Mouse (Mus musculus) forebrain, embryonic 14.5 days (tissue): ENCODE measurements around the gene Fstl4. TPM values are rescaled to one million over a fixed set of nuclear protein-coding genes. Genes with fewer than 3 reads are reported as not detected.
A peak's percentile ranks its signal among the peaks of the same experiment; 100 is the strongest.

Experiments
- ATAC-seq: fragments of 200-750 bp; cut with Nextera tagmentation; 2 replicates; pipeline ENCODE4 v1.8.0; 2017; ENCODE audit warnings: mild to moderate bottlenecking, moderate library complexity
- DNase-seq: peaks from one replicate; pipeline ENCODE4 v3.0.0-alpha.2; 2015; ENCODE audit warnings: low spot score
- H3K27ac ChIP-seq: fragments of 300-500 bp; sonication (generic); 2 replicates; pipeline ENCODE4 v1.5.1; 2014; ENCODE audit warnings: low read depth, mild to moderate bottlenecking, control low read depth, low read length, moderate library complexity
- H3K27me3 ChIP-seq: fragments of 300-500 bp; sonication (generic); replicated peaks from 2 replicates; pipeline ENCODE4 v1.6.1; 2014; ENCODE audit warnings: low read length, control low read depth, mixed read lengths; ENCODE audit not compliant: control insufficient read depth, insufficient read depth
- H3K36me3 ChIP-seq: fragments of 300-500 bp; sonication (generic); 2 replicates; pipeline ENCODE4 v1.6.1; 2014; ENCODE audit warnings: low read length, control low read depth; ENCODE audit not compliant: control insufficient read depth, insufficient read depth
- H3K4me1 ChIP-seq: fragments of 300-500 bp; sonication (generic); 2 replicates; pipeline ENCODE4 v1.6.1; 2014; ENCODE audit warnings: antibody characterized with exemption, low read length, control low read depth; ENCODE audit not compliant: control insufficient read depth, insufficient read depth
- H3K4me2 ChIP-seq: fragments of 300-500 bp; sonication (generic); 2 replicates; pipeline ENCODE4 v1.6.1; 2014; ENCODE audit warnings: mild to moderate bottlenecking, control low read depth, low read length
- H3K4me3 ChIP-seq: fragments of 300-500 bp; sonication (generic); 2 replicates; pipeline ENCODE4 v1.5.1; 2014; ENCODE audit warnings: low read depth, low read length, control low read depth
- H3K9ac ChIP-seq: fragments of 300-500 bp; sonication (generic); 2 replicates; pipeline ENCODE4 v1.6.1; 2014; ENCODE audit warnings: mild to moderate bottlenecking, low read length, control low read depth, moderate library complexity
- H3K9me3 ChIP-seq: fragments of 300-500 bp; sonication (generic); replicated peaks from 2 replicates; pipeline ENCODE4 v1.6.1; 2016; ENCODE audit warnings: low read length, control low read depth, mixed read lengths; ENCODE audit not compliant: control insufficient read depth
- WGBS: fragments of 180-500 bp; shearing (Covaris S2); extraction: QIAGEN DNeasy Blood & Tissue Kit; methylation state at CpG from one replicate; pipeline ENCODE4 v1.1.7; 2014; 5-methylcytosine and 5-hydroxymethylcytosine counted together
- polyA plus RNA-seq: library from polyadenylated mRNA; unstranded; fragments of >200 nt; fragmentation: Nextera tagmentation; extraction: Ambion mirVana; gene quantifications from 2 replicates; pipeline ENCODE4 v1.2.1, GENCODE M21; 2014

The Fstl4 gene
- polyA plus RNA-seq, 1 experiment from 2014 or later = 2.4 TPM

DNA sequence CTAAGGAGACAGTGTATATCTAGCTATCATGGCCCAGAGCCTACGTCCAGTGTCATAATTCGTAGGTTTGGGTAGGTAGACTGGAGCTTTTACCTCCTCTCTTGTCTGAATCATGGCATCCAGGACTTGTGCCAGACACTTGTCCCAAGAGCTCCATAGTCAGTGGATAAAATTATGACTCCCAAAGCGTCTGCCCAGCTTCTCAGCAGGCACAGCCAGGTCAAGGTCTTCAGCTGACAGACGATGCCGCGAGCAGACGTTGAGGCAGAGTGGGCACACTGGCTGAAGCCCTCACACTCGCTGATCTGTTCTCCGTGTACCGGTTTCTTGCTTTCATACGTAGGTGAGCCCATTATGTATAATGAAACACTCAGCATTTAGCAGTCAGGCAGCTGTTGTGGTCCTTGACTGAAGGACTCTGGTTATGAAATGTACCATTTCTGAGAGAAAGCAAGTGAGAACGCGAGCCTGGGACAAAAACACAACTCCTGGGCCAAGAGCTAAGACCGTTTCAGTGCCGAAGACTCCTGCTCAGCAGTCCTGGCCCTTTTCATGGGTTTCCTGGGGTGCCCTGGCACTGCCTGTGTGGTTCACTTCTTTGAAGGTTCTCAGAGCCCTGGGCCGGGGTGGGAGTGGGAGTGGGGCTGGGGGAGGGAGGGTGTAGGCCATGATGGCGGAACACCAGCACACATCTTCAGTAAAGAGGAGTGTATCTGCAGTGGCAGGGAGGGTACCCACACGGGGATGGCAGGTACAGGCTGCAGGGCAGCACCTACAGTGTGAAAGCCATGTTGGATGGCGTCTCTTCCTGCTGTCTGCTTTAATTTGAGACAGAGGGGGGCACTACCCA, 111.7 kb downstream of the Fstl4 start:
- no peak overlapping the region for H3K27ac ChIP-seq
- no peak overlapping the region for H3K4me2 ChIP-seq
- no peaks in the 10 kb centered on the region for H3K4me1 ChIP-seq
- ATAC-seq (no peak), DNase-seq (no peak)
- H3K9me3 ChIP-seq = no peaks in the 10 kb centered on the region; the same call in 1 of the 2 replicates
- no peak overlapping the region for H3K9ac ChIP-seq
- H3K36me3 ChIP-seq = no peaks in the 10 kb centered on the region
- no peaks in the 10 kb centered on the region for H3K27me3 ChIP-seq
- no peak overlapping the region for H3K4me3 ChIP-seq
- 88% methylated on average over 19 of the region's 19 CpGs for WGBS

- Histone ChIP-seq H3K4me3 (no peak overlapping the region), H3K27ac (no peak overlapping the region), H3K27me3 (no peaks in the 10 kb centered on the region), H3K9ac (no peak overlapping the region), H3K9me3 (no peaks in the 10 kb centered on the region; the same call in 1 of the 2 replicates), H3K4me2 (no peak overlapping the region), H3K4me1 (no peaks in the 10 kb centered on the region), H3K36me3 (no peaks in the 10 kb centered on the region)
- DNase-seq (no peak), ATAC-seq (no peak)
- 77% methylated on average over 2 of the region's 2 CpGs for WGBS
These were observed 113.2 kb downstream of the Fstl4 start for GRCm38 (mm10) chr11:52877662-52878061.

DNA sequence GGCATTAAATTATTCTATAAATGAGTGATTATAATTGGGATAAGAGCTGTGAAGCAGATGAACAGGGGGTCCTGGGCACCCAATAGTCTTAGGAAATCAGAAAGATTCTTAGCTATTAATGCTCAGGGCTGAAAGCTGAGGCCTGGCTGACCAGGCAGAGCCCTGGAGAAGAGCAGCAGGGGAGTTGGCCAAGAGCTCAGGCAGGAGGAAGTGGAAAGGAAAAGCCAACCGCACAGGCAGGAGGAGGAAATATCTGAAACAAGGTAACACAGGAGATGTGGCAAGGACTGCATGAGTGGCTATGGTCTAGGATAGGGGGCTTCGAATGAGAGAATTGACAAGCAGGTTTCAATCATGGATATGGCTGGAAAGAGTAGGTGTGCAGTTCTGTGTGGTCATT, 115.5 kb downstream of the Fstl4 start:
- ATAC-seq = no peak
- no peaks in the 10 kb centered on the region for H3K9me3 ChIP-seq

DNA sequence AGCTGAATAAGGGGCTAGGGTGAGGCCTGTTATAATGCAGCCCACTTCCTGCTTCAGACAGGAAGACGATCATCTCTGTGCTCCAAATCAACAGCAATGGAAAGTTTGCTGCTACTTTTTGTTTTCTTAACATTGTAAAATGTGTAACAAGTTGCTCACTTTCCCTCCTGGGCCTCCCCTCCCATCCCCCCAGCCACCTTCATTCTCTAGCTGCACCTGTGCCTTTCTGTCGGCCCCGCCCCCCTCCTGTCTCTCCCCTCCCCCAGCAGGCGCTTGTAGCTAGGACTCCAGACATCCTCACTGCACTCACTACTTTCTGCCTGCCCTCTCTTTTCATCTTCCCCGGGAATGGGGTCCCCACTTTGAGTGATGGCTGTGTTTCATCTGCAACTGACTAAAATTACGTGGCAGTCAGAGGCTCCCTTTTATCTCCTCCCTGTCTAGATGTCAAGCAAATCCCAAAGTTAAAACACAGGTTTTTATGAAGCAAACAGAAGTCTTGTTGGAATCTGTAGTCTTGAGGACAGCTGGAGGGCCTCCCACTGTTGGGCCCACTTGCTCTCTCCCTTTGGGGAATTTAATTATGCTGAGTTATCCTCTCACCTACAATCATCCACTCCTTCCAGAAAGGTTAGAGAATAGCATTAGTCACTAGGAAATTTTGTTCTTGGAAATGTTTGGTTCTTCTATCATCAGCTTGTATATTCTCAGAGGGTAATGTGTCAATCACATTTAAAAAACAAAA, 122.3 kb downstream of the Fstl4 start:
- no peaks in the 10 kb centered on the region for H3K4me1 ChIP-seq
- no peak for DNase-seq
- 13% methylated on average over 6 of the region's 6 CpGs for WGBS
- H3K27ac ChIP-seq = no peak overlapping the region
- H3K9ac ChIP-seq = no peak overlapping the region
- ATAC-seq = no peak
- no peaks in the 10 kb centered on the region for H3K9me3 ChIP-seq
- no peaks in the 10 kb centered on the region for H3K36me3 ChIP-seq
- H3K4me2 ChIP-seq = no peak overlapping the region
- H3K27me3 ChIP-seq = no peaks in the 10 kb centered on the region
- no peak overlapping the region for H3K4me3 ChIP-seq

More for the DNA sequence above, 115.5 kb downstream of the Fstl4 start:
- H3K4me2 ChIP-seq = no peak overlapping the region
- no peaks in the 10 kb centered on the region for H3K4me1 ChIP-seq
- no peak overlapping the region for H3K27ac ChIP-seq
- no peak overlapping the region for H3K4me3 ChIP-seq
- WGBS = 93% methylated on average over 2 of the region's 2 CpGs
- H3K9ac ChIP-seq = no peak overlapping the region
- DNase-seq = no peak
- no peaks in the 10 kb centered on the region for H3K36me3 ChIP-seq
- no peaks in the 10 kb centered on the region for H3K27me3 ChIP-seq

DNA sequence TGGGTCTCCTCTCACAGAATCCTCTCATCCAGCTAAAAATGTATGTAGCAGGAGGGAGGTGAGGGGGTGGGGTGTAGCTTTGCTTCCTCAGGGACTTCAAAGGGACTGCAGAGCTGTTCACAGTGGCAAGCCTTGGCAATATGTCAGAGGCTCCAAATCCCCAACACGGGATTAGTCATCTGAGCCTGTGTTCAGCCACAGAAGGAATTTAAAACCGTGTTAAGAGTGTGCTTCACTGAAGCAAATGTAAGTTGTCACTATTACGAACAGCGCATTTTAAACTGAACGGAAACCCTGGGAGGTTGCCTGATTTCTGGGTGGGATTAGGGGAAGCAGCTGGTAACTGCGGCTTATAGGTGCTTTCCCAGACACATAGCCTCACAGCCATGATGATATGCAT, 123.7 kb downstream of the Fstl4 start:
- no peak overlapping the region for H3K4me3 ChIP-seq
- no peaks in the 10 kb centered on the region for H3K36me3 ChIP-seq
- H3K9ac ChIP-seq = no peak overlapping the region
- no peaks in the 10 kb centered on the region for H3K27me3 ChIP-seq
- no peak overlapping the region for H3K4me2 ChIP-seq
- DNase-seq (peak; percentile 68), ATAC-seq (no peak)
- H3K4me1 ChIP-seq = no peaks in the 10 kb centered on the region
- H3K9me3 ChIP-seq = no peaks in the 10 kb centered on the region
- no peak overlapping the region for H3K27ac ChIP-seq
- WGBS = 4% methylated on average over 6 of the region's 6 CpGs

DNA sequence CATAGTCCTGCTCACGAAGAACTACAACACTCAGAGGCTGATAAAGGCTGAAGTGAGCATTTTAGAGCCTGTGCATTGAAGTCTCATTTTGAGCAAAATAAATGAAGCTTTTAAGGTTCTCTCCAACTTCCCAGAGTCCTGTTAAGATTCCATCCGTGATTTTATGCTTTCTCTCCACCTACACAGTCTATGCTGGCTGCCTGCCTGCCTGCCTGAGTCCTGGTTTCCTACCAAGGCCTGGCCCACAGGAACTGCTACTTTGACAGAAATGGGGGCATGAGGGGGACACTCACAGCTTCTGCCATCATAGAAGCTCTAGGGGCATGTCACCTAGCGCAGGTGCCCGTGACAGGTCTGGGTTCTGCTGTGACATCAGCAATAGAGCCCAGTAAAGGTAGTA, 125.1 kb downstream of the Fstl4 start:
- Histone ChIP-seq H3K27me3 (no peaks in the 10 kb centered on the region), H3K4me1 (no peaks in the 10 kb centered on the region), H3K36me3 (no peaks in the 10 kb centered on the region), H3K9me3 (no peaks in the 10 kb centered on the region), H3K27ac (no peak overlapping the region), H3K9ac (no peak overlapping the region), H3K4me2 (no peak overlapping the region), H3K4me3 (no peak overlapping the region)
- WGBS = 87% methylated on average over 4 of the region's 4 CpGs
- ATAC-seq (no peak), DNase-seq (no peak)

GRCm38 (mm10) chr11:52890156-52890555, 125.7 kb downstream of the Fstl4 start:
- Histone ChIP-seq H3K27me3 (no peaks in the 10 kb centered on the region), H3K36me3 (no peaks in the 10 kb centered on the region), H3K4me1 (no peaks in the 10 kb centered on the region), H3K4me2 (no peak overlapping the region), H3K9me3 (no peaks in the 10 kb centered on the region), H3K27ac (no peak overlapping the region), H3K9ac (no peak overlapping the region), H3K4me3 (no peak overlapping the region)
- DNase-seq = no peak
- no peak for ATAC-seq
- WGBS = 73% methylated on average over 7 of the region's 7 CpGs

GRCm38 (mm10) chr11:52904101-52904500, 139.7 kb downstream of the Fstl4 start:
- ATAC-seq = no peak
- 75% methylated on average over 5 of the region's 5 CpGs for WGBS
- no peak for DNase-seq
- H3K27me3 ChIP-seq = no peaks in the 10 kb centered on the region
- H3K4me1 ChIP-seq = no peaks in the 10 kb centered on the region
- no peak overlapping the region for H3K27ac ChIP-seq
- no peak overlapping the region for H3K9ac ChIP-seq
- H3K4me2 ChIP-seq = no peak overlapping the region
- no peak overlapping the region for H3K4me3 ChIP-seq
- H3K36me3 ChIP-seq = no peaks in the 10 kb centered on the region
- no peaks in the 10 kb centered on the region for H3K9me3 ChIP-seq

DNA sequence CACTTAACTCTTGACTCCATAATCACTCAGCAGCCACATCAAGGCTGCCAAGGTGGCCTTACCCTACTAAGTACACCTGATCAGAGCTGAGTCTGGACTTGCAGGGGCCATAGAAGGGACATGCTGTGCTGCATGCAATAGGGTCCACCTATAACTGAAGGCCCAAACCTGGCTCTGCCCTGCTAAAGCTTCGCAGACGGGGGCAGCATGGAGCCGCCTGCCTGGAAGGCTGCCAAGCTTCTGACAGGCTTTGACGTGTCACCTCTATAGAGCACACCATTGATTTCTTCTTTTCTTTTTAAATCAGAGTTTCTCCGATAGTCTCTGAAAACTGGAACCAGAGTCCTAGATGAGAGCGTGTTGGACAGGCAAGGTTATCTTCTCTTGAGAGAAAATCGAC, 146.4 kb downstream of the Fstl4 start:
- H3K36me3 ChIP-seq = no peaks in the 10 kb centered on the region
- no peak overlapping the region for H3K4me3 ChIP-seq
- no peaks in the 10 kb centered on the region for H3K9me3 ChIP-seq
- DNase-seq (peak; percentile 59), ATAC-seq (peak; percentile 58; the same call in 1 of the 2 replicates)
- WGBS = 24% methylated on average over 7 of the region's 7 CpGs
- H3K27me3 ChIP-seq = no peaks in the 10 kb centered on the region
- H3K9ac ChIP-seq = no peak overlapping the region
- peaks cover 3% of the 10 kb centered on the region; the same call in 1 of the 2 replicates for H3K4me1 ChIP-seq
- H3K27ac ChIP-seq = no peak overlapping the region
- H3K4me2 ChIP-seq = no peak overlapping the region
